Mouse (Mus musculus) forebrain, embryonic 14.5 days (tissue): ENCODE measurements around the gene Abca5. TPM values are rescaled to one million over a fixed set of nuclear protein-coding genes. Genes with fewer than 3 reads are reported as not detected.

ENCODE experiments used
- ATAC-seq: fragments of 200-750 bp; cut with Nextera tagmentation; 2 replicates; pipeline ENCODE4 v1.8.0; 2017; ENCODE audit warnings: mild to moderate bottlenecking, moderate library complexity
- DNase-seq: peaks from one replicate; pipeline ENCODE4 v3.0.0-alpha.2; 2015; ENCODE audit warnings: low spot score
- H3K27ac ChIP-seq: fragments of 300-500 bp; sonication (generic); 2 replicates; pipeline ENCODE4 v1.5.1; 2014; ENCODE audit warnings: low read depth, mild to moderate bottlenecking, control low read depth, low read length, moderate library complexity
- H3K27me3 ChIP-seq: fragments of 300-500 bp; sonication (generic); replicated peaks from 2 replicates; pipeline ENCODE4 v1.6.1; 2014; ENCODE audit warnings: low read length, control low read depth, mixed read lengths; ENCODE audit not compliant: control insufficient read depth, insufficient read depth
- H3K36me3 ChIP-seq: fragments of 300-500 bp; sonication (generic); 2 replicates; pipeline ENCODE4 v1.6.1; 2014; ENCODE audit warnings: low read length, control low read depth; ENCODE audit not compliant: control insufficient read depth, insufficient read depth
- H3K4me1 ChIP-seq: fragments of 300-500 bp; sonication (generic); 2 replicates; pipeline ENCODE4 v1.6.1; 2014; ENCODE audit warnings: antibody characterized with exemption, low read length, control low read depth; ENCODE audit not compliant: control insufficient read depth, insufficient read depth
- H3K4me2 ChIP-seq: fragments of 300-500 bp; sonication (generic); 2 replicates; pipeline ENCODE4 v1.6.1; 2014; ENCODE audit warnings: mild to moderate bottlenecking, control low read depth, low read length
- H3K4me3 ChIP-seq: fragments of 300-500 bp; sonication (generic); 2 replicates; pipeline ENCODE4 v1.5.1; 2014; ENCODE audit warnings: low read depth, low read length, control low read depth
- H3K9ac ChIP-seq: fragments of 300-500 bp; sonication (generic); 2 replicates; pipeline ENCODE4 v1.6.1; 2014; ENCODE audit warnings: mild to moderate bottlenecking, low read length, control low read depth, moderate library complexity
- H3K9me3 ChIP-seq: fragments of 300-500 bp; sonication (generic); replicated peaks from 2 replicates; pipeline ENCODE4 v1.6.1; 2016; ENCODE audit warnings: low read length, control low read depth, mixed read lengths; ENCODE audit not compliant: control insufficient read depth
- WGBS: fragments of 180-500 bp; shearing (Covaris S2); extraction: QIAGEN DNeasy Blood & Tissue Kit; methylation state at CpG from one replicate; pipeline ENCODE4 v1.1.7; 2014; 5-methylcytosine and 5-hydroxymethylcytosine counted together
- polyA plus RNA-seq: library from polyadenylated mRNA; unstranded; fragments of >200 nt; fragmentation: Nextera tagmentation; extraction: Ambion mirVana; gene quantifications from 2 replicates; pipeline ENCODE4 v1.2.1, GENCODE M21; 2014

Gene Abca5
- polyA plus RNA-seq, 1 experiment from 2014 or later: 11.6 TPM

DNA sequence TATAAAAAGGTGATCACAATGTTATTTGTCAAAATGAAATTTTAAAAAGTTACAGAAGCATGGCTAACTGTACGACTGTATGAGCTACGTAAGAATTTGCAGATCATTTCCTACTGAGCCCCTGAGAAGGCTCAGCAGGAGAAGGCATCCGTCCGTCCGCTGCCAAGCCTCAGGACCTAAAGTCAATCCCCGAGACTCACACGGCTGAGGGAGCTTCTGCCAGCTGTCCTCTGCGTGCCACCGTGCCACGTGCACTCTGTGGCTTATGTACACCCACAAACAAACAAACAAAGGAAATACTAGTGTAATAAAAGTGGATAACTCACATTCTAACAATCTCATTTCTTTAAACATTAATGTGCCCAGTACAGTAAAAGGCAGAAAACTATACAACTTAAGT lies 52.7 kb downstream of the Abca5 start:
- DNase-seq: no peak
- no peaks in the 10 kb centered on the region; the same call in 1 of the 2 replicates for H3K36me3 ChIP-seq

DNA sequence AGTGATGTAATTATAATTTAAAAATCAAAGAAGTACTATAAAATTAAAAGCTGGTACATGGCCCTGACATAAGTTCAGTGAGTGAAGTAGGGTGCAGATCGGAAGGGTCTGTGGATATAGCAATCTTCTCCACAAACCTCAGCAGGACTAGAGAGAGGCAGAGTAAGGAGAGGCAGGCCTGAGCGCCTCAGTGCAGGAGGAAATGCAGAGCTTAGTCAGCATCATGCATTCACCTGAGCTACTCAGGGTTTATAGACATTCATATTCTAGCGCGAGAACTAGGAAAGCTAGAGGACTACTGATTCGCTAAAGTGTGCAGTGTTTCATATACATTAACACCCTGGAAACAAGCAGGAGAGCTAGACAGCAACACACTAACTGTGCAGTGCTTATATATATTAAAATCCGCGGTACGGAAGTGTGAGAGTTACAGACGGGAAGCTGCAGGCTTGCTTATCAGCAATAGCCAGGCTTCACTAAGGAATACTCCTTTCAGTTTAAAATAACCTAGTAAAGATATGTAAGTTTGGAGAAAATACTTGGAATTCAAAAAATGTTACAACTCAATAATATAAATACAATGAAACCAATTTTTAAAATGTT lies 53.2 kb downstream of the Abca5 start:
- Histone ChIP-seq H3K4me3 (no peak overlapping the region), H3K27me3 (no peaks in the 10 kb centered on the region), H3K9me3 (no peaks in the 10 kb centered on the region), H3K4me2 (no peak overlapping the region), H3K9ac (no peak overlapping the region), H3K4me1 (no peaks in the 10 kb centered on the region), H3K27ac (no peak overlapping the region), H3K36me3 (no peaks in the 10 kb centered on the region; the same call in 1 of the 2 replicates)
- ATAC-seq (no peak), DNase-seq (no peak)
- 87% methylated on average over 9 of the region's 9 CpGs for WGBS

More for the DNA sequence above, 52.7 kb downstream of the Abca5 start:
- Histone ChIP-seq H3K27ac (no peak overlapping the region), H3K4me2 (no peak overlapping the region), H3K4me1 (no peaks in the 10 kb centered on the region), H3K9ac (no peak overlapping the region), H3K27me3 (no peaks in the 10 kb centered on the region), H3K4me3 (no peak overlapping the region), H3K9me3 (no peaks in the 10 kb centered on the region)
- no peak for ATAC-seq
- 73% methylated on average over 10 of the region's 10 CpGs for WGBS

DNA sequence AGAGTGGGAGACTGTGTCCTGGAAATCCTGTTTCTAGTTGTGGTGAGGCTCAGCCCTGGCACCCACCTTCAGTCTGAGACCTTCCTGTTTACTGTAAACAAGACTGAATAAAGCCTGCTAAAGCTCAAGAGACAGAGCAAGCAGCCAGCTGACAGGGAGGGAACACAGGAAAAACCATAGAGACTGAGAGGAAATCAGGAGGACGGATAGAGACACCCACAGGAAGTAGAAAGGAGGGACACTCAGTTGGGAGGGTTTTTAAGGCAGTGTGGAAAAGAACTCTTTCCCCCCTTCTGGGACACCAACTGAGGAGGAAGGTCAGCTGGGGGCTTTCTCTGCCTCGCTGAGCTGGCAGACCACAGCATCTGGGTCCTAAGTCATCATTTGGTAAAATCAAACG lies 62.7 kb downstream of the Abca5 start:
- WGBS: 69% methylated on average over 3 of the region's 3 CpGs
- no peaks in the 10 kb centered on the region for H3K4me1 ChIP-seq

DNA sequence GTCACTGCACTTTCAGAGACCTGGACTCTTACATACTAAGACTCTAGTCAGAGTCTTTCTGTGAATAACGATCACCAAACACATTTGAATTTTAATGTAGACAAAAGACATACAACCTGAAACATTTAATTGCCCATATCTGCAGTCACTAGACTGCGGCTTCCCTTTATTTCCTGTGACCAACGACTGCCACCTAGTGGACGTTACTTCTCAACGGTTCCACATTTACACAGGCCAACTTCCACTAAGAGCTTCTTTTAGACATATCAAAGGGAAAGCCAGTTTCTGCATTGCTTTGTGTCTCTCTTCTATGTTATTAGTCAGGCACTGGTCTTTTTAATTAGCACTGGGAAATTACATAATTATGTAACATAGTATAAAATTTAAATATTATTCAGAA lies 65.8 kb downstream of the Abca5 start:
- peak; percentile 89 for DNase-seq
- no peaks in the 10 kb centered on the region for H3K9me3 ChIP-seq
- H3K9ac ChIP-seq: no peak overlapping the region
- peak; percentile 76; the same call in 1 of the 2 replicates for ATAC-seq
- 4% methylated on average over 5 of the region's 5 CpGs for WGBS
- H3K4me3 ChIP-seq: no peak overlapping the region
- H3K4me2 ChIP-seq: no peak overlapping the region
- no peaks in the 10 kb centered on the region for H3K27me3 ChIP-seq
- no peaks in the 10 kb centered on the region for H3K36me3 ChIP-seq
- H3K4me1 ChIP-seq: no peaks in the 10 kb centered on the region
- no peak overlapping the region for H3K27ac ChIP-seq

More for the DNA sequence above, 62.7 kb downstream of the Abca5 start:
- Histone ChIP-seq H3K27ac (no peak overlapping the region), H3K4me3 (no peak overlapping the region), H3K36me3 (0 out of 2 replicates have a peak, but pooled peaks cover 2% of the 10 kb centered on the region), H3K4me2 (no peak overlapping the region), H3K9me3 (no peaks in the 10 kb centered on the region), H3K9ac (no peak overlapping the region), H3K27me3 (no peaks in the 10 kb centered on the region)
- no peak for ATAC-seq
- no peak for DNase-seq

DNA sequence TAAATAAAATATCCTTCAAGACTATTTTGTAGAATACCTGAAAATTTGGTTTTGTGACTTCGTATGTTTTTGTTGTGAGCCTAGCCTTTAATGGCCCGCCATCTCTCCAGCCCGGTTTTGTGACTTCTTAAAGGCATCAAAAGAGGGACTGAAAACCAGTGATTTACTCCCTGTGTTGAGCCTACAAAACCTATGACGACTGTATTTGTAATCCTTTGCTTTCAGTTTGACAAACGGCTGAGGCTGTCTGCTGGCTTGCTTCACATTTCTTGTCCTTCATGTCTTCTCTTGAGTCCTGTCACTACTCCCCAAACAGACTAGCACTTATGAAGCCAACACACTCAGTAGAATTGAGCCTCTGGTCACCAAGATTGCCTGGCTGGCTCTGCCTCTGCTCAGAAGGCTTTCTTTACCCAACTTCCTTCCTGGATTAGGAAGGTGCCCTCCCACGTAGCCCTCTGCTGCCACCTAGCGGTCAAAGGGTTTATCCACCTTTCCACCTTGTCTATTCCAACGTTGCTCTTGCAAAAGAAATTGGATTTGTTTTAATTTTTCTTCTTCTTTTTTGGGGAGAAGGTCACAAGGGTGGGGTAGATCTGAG lies 69.2 kb downstream of the Abca5 start:
- peak; percentile 93 for DNase-seq
- H3K9me3 ChIP-seq: no peaks in the 10 kb centered on the region
- peak; percentile 79 for ATAC-seq
- H3K9ac ChIP-seq: no peak overlapping the region
- H3K4me2 ChIP-seq: no peak overlapping the region
- no peaks in the 10 kb centered on the region for H3K27me3 ChIP-seq
- H3K36me3 ChIP-seq: no peaks in the 10 kb centered on the region
- H3K4me1 ChIP-seq: no peaks in the 10 kb centered on the region
- H3K4me3 ChIP-seq: no peak overlapping the region
- H3K27ac ChIP-seq: no peak overlapping the region
- WGBS: 45% methylated on average over 8 of the region's 8 CpGs

DNA sequence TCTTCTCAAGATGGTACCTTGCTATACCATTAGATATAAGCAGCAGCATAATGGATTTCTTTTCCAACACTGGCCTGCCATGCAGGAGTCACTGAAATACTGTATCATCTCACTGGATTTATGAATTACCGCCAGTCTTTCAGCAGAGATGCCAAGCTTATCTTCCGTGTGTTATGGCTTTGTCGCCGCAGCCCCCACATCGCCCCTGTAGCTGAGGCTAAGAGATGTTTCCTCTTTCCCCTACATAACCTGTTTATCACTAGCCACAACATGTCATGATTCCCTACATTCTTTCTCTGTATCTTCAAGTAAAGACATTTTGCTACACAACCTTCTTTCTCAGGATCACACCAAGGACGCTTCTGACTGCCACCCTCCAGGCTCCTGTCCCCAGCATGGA lies 70.3 kb downstream of the Abca5 start:
- no peak overlapping the region for H3K9ac ChIP-seq
- H3K9me3 ChIP-seq: no peaks in the 10 kb centered on the region
- no peak for DNase-seq
- no peak for ATAC-seq
- H3K4me1 ChIP-seq: no peaks in the 10 kb centered on the region
- H3K4me3 ChIP-seq: no peak overlapping the region
- no peak overlapping the region for H3K4me2 ChIP-seq
- H3K27ac ChIP-seq: no peak overlapping the region
- no peaks in the 10 kb centered on the region for H3K36me3 ChIP-seq
- WGBS: 89% methylated on average over 6 of the region's 6 CpGs
- no peaks in the 10 kb centered on the region for H3K27me3 ChIP-seq

DNA sequence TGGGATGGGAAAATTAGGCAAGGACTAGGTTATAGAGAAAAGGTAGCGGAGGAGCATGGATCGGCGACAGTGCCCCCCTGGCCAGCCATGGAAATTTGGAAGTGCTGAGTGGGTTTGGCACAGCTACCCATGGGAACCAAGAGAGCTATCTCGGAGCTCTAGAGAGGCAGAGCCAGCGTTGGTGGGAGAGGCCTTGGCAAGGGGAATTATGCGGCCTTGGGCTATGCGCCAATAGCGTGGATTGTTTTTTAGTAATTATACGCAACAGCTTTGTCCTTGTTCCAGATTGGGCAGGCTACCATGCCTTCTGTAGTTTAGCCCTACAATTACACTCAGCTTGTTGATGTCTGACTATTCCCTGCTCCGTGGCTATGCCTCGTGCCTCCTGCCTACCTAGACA lies 70.8 kb downstream of the Abca5 start:
- Histone ChIP-seq H3K9me3 (no peaks in the 10 kb centered on the region), H3K9ac (no peak overlapping the region), H3K36me3 (no peaks in the 10 kb centered on the region), H3K4me2 (no peak overlapping the region), H3K4me1 (no peaks in the 10 kb centered on the region), H3K4me3 (no peak overlapping the region), H3K27me3 (no peaks in the 10 kb centered on the region), H3K27ac (no peak overlapping the region)
- DNase-seq (peak; percentile 72), ATAC-seq (peak; percentile 50; the same call in 1 of the 2 replicates)
- 49% methylated on average over 11 of the region's 11 CpGs for WGBS

DNA sequence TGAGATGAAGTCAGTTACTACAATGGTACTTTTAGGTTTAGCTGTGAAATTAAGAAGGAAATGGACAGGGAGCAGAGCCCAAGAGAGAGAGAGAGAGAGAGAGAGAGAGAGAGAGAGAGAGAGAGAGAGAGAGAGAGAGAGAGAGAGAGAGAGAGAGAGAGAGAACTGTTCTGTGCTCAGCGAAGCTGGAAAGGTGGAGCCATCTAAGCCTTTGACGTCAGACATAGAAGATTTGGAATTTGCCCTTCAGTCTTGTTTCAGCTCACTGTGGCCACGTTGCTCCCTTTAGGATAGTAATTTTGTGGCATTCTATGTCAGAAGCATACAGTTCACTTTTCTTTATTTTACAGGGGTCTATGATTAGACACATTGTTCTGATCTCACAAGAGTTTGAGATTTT lies 75.6 kb downstream of the Abca5 start:
- no peak for DNase-seq
- no peak overlapping the region for H3K9ac ChIP-seq
- WGBS: 70% methylated on average over 3 of the region's 3 CpGs

DNA sequence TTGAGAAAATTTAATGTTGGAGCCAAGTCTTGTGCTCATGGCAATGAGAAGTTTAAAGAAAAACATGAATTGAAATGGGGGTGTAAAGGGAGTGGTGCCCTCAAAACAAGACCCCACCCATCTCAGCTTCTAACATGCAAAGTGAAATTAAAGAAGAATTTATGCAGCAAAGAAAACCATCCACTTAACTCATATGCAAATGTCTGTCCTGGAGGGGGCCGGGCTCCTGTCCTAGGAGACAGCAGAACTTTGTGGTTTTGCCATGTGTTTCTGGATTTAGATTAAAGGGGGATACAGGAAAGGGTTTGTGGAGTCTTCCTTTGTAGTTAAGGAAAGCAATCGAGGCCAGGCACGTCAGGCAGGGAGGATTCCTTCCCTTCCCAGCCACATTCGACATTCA lies 79.6 kb downstream of the Abca5 start:
- H3K4me3 ChIP-seq: no peak overlapping the region
- no peaks in the 10 kb centered on the region for H3K4me1 ChIP-seq
- WGBS: 73% methylated on average over 4 of the region's 4 CpGs
- H3K9ac ChIP-seq: no peak overlapping the region
- H3K27ac ChIP-seq: no peak overlapping the region
- H3K9me3 ChIP-seq: no peaks in the 10 kb centered on the region
- H3K27me3 ChIP-seq: no peaks in the 10 kb centered on the region
- ATAC-seq: no peak
- H3K36me3 ChIP-seq: no peaks in the 10 kb centered on the region
- H3K4me2 ChIP-seq: no peak overlapping the region
- DNase-seq: no peak

More for the DNA sequence above, 75.6 kb downstream of the Abca5 start:
- no peaks in the 10 kb centered on the region for H3K36me3 ChIP-seq
- no peaks in the 10 kb centered on the region for H3K9me3 ChIP-seq
- no peak overlapping the region for H3K4me2 ChIP-seq
- ATAC-seq: no peak
- H3K27me3 ChIP-seq: no peaks in the 10 kb centered on the region
- H3K27ac ChIP-seq: no peak overlapping the region
- H3K4me3 ChIP-seq: no peak overlapping the region
- H3K4me1 ChIP-seq: no peaks in the 10 kb centered on the region
